Mouse (Mus musculus): ENCODE results near the gene Dck.
A peak's percentile ranks its signal among the peaks of the same experiment; 100 is the strongest.

Dck gene

GRCm38 (mm10) chr5:88791256-88792245 lies 26.8 kb downstream of the Dck start:
- DNase-seq = peak; percentile 7 to 49

- no peak for DNase-seq
Observed at GRCm38 (mm10) chr5:88793676-88794075, 28.9 kb downstream of the Dck start.

GRCm38 (mm10) chr5:88795910-88796584 lies 31.3 kb downstream of the Dck start:
- peak in 1 of 2 experiments; percentile 33 for DNase-seq

- DNase-seq = peak; percentile 68 to 79
Observed at GRCm38 (mm10) chr5:88796588-88796987, 31.8 kb downstream of the Dck start.

- DNase-seq = peak; percentile 20 to 50
Observed at GRCm38 (mm10) chr5:88797121-88797520, 32.3 kb downstream of the Dck start.

- DNase-seq = no peak
Observed at GRCm38 (mm10) chr5:88805616-88806015, 40.8 kb downstream of the Dck start.

DNA sequence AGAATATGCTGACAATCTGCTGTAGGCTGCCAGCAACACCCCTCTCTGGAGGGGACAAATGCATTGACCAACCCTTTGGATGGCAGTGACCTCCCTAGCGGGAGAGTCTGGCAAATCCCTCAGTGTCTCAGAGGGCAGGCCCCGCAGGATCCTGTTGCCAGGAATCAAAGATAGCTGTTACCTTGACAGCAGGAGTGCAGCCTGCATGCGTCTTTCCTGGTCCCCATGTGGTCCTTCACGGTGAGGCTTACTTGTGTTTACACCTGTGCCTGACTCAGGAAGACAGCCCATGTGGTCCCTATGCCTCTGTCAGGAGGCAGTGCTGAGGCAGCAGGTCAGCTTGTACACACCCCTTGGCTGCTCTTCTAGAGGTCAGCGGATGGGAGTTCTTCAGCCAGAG lies 41.5 kb downstream of the Dck start:
- DNase-seq = no peak

DNA sequence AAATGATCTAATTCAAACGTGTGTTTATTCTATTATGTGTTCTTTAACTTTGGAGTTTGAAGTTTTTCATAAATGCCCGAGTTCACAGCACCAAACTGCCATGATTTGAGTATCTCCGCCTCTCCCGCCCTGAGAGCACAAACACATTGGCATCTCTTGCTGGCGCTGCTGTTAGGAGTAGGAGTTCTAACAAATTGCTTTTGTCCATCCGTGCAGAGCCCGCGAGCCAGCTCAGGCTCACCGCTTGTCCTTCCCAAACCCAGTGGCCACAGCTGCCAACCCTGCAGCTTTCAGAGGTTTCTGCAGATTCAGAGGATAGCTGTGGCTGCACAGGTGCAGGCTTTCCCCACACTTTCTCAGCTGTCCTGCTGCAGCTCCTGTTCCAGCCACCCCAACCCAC lies 42.5 kb downstream of the Dck start:
- no peak for DNase-seq

DNA sequence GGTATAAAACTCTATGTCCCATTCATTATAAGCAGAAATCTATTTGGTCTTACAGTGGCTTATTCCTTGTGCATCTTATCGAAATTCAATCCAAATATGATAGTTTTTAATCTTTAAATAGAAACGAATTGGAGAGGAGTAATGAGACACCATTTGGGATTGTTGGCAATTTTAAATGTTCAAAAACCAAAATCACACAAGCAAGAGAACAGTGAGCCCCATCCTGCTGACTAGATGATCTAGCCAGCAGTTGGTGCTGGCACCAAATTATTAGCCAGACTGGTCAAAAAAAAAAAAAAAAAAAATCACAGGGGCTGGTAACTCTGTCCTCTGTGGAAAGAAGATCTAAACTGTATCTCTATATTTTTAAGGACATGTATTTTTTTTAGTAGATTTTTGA lies 48.4 kb downstream of the Dck start:
- DNase-seq = no peak

DNA sequence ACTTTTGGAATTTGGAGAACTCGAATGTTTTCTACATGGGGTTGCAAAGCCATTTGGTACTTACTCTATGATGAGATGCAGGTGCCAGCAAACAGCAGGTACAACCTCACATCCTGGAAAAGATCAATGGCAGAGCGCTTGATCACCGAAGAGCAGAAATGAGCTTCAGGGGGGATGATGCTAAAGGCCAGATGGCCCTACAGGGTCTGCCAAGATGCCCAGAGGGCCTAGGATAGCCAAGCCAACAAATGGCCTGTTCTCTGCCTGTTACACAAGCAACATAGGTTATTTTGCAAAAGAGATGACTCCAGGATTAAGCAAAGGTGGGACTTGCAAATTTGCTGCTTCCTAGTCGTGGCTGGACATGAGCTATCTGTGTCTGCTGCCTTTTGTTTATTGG lies 49.8 kb downstream of the Dck start:
- no peak for DNase-seq

GRCm38 (mm10) chr5:88821542-88821941 lies 56.7 kb downstream of the Dck start:
- DNase-seq = peak in 1 of 2 experiments; percentile 37

DNA sequence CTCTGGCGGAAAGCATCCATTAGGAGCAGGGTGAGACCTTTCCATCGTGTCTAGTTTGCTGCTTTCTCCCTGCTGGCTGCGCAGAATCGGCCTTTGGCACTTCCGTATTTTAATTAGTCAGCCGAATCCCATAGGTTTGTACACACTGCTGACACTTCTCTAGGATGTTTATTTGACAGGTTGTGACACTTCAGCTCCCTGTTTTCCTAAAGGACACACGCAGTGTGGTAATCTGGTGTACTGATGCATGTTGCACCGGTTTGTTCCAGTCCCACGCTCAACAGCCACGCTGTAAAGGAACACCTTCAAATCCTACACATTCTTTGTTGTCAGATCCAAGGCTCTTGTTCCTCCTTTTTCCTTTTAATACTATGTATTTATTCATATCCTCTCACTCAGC lies 60.0 kb downstream of the Dck start:
- no peak for DNase-seq

GRCm38 (mm10) chr5:88829835-88830571 lies 65.2 kb downstream of the Dck start:
- no peak for DNase-seq

GRCm38 (mm10) chr5:88830880-88831279 lies 66.1 kb downstream of the Dck start:
- no peak for DNase-seq

- no peak for DNase-seq
Observed at GRCm38 (mm10) chr5:88831935-88832334, 67.1 kb downstream of the Dck start.

Measured in kidney, adult 8-10 months (tissue).